Mouse (Mus musculus): ENCODE results near the gene Thada. TPM values are rescaled to one million over a fixed set of nuclear protein-coding genes. Genes with fewer than 3 reads are reported as not detected.

The Thada gene
- total and polyA plus RNA-seq, 3 experiments, result 5.0 to 8.3 (median 7.7) TPM

- Histone ChIP-seq H3K4me1 (ENCODE audit: control insufficient read depth, insufficient read depth, low read length) (no peaks in the 10 kb centered on the region; the same call in 1 of the 2 replicates), H3K27ac (no peak overlapping the region), H3K79me2 (replicated peaks; ENCODE audit: control insufficient read depth, insufficient read depth, low read length) (no peaks in the 10 kb centered on the region), H3K9ac (ENCODE audit: low read depth, low read length) (no peak overlapping the region), H3K4me3 (no peak overlapping the region), H3K27me3 (ENCODE audit: control insufficient read depth, insufficient read depth, low read length) (no peaks in the 10 kb centered on the region), H3K36me3 (ENCODE audit: control insufficient read depth, insufficient read depth, low read length) (no peaks in the 10 kb centered on the region)
- intact Hi-C loops (cut with DNase I), result no loop called here
- TF ChIP-seq EP300 (IDR thresholded peaks at IDR 0.05; ENCODE audit: insufficient read depth, low read depth, low read length) (no peak), POLR2A (IDR thresholded peaks at IDR 0.05; ENCODE audit: insufficient read depth, low read depth, low read length) (no peak), CTCF (IDR thresholded peaks at IDR 0.05) (no peak)
- WGBS, result 84% methylated on average over 7 of the region's 7 CpGs
- DNase-seq, result no peak
Measured at GRCm38 (mm10) chr17:84203340-84203739, 262.7 kb downstream of the Thada start.

GRCm38 (mm10) chr17:84201183-84201582, 264.8 kb downstream of the Thada start:
- no peak overlapping the region for H3K27ac ChIP-seq
- H3K4me3 ChIP-seq, result no peak overlapping the region
- no peaks in the 10 kb centered on the region for H3K27me3 ChIP-seq (ENCODE audit: control insufficient read depth, insufficient read depth, low read length)
- no peaks in the 10 kb centered on the region; the same call in 1 of the 2 replicates for H3K4me1 ChIP-seq (ENCODE audit: control insufficient read depth, insufficient read depth, low read length)
- no peak for TF ChIP-seq POLR2A (IDR thresholded peaks at IDR 0.05; ENCODE audit: insufficient read depth, low read depth, low read length)
- TF ChIP-seq CTCF (IDR thresholded peaks at IDR 0.05), result no peak
- no peak for TF ChIP-seq EP300 (IDR thresholded peaks at IDR 0.05; ENCODE audit: insufficient read depth, low read depth, low read length)
- intact Hi-C loops (cut with DNase I), result no loop called here
- 93% methylated on average over 5 of the region's 5 CpGs for WGBS
- no peaks in the 10 kb centered on the region for H3K79me2 ChIP-seq (replicated peaks; ENCODE audit: control insufficient read depth, insufficient read depth, low read length)
- H3K9ac ChIP-seq (ENCODE audit: low read depth, low read length), result no peak overlapping the region
- DNase-seq, result no peak
- H3K36me3 ChIP-seq (ENCODE audit: control insufficient read depth, insufficient read depth, low read length), result no peaks in the 10 kb centered on the region

DNA sequence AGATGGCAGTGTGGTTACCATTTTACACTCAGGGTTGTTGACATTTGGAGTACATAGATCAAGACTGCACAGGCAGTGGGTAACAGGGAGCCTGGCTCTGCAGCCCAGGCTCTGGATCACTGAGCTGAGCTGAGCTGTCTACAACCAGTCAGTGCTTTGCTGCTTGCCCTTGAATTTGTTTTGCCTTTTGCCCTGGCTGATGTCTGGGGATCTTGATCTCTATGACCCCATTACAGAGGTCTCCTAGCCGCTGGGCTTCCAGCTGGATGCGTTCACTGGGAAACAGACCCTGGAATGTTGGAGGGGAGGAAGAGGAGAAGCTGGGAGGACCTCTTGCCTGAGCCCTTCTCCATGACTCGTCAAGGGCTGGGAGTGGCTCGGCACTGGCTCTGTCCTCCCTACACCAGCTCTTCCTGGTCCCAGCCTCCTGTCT, 268.1 kb downstream of the Thada start:
- intact Hi-C loops (cut with DNase I), result no loop called here
- no peak for DNase-seq
- TF ChIP-seq CTCF (IDR thresholded peaks at IDR 0.05) (no peak), POLR2A (IDR thresholded peaks at IDR 0.05; ENCODE audit: insufficient read depth, low read depth, low read length) (no peak), EP300 (IDR thresholded peaks at IDR 0.05; ENCODE audit: insufficient read depth, low read depth, low read length) (no peak)
- peaks cover 4% of the 10 kb centered on the region for H3K4me1 ChIP-seq (ENCODE audit: control insufficient read depth, insufficient read depth, low read length)
- H3K4me3 ChIP-seq, result no peak overlapping the region
- H3K36me3 ChIP-seq (ENCODE audit: control insufficient read depth, insufficient read depth, low read length), result no peaks in the 10 kb centered on the region
- no peak overlapping the region for H3K9ac ChIP-seq (ENCODE audit: low read depth, low read length)
- 60% methylated on average over 4 of the region's 4 CpGs for WGBS
- H3K27ac ChIP-seq, result no peak overlapping the region
- H3K27me3 ChIP-seq (ENCODE audit: control insufficient read depth, insufficient read depth, low read length), result no peaks in the 10 kb centered on the region
- no peaks in the 10 kb centered on the region for H3K79me2 ChIP-seq (replicated peaks; ENCODE audit: control insufficient read depth, insufficient read depth, low read length)

GRCm38 (mm10) chr17:84196329-84196728, 269.7 kb downstream of the Thada start:
- Histone ChIP-seq H3K4me3 (no peak overlapping the region), H3K27ac (no peak overlapping the region), H3K36me3 (ENCODE audit: control insufficient read depth, insufficient read depth, low read length) (no peaks in the 10 kb centered on the region), H3K27me3 (ENCODE audit: control insufficient read depth, insufficient read depth, low read length) (no peaks in the 10 kb centered on the region), H3K9ac (ENCODE audit: low read depth, low read length) (no peak overlapping the region), H3K4me1 (ENCODE audit: control insufficient read depth, insufficient read depth, low read length) (peaks cover 4% of the 10 kb centered on the region), H3K79me2 (replicated peaks; ENCODE audit: control insufficient read depth, insufficient read depth, low read length) (no peaks in the 10 kb centered on the region)
- TF ChIP-seq CTCF (IDR thresholded peaks at IDR 0.05) (no peak), EP300 (IDR thresholded peaks at IDR 0.05; ENCODE audit: insufficient read depth, low read depth, low read length) (no peak), POLR2A (IDR thresholded peaks at IDR 0.05; ENCODE audit: insufficient read depth, low read depth, low read length) (no peak)
- intact Hi-C loops (cut with DNase I), result no loop called here
- no peak for DNase-seq

GRCm38 (mm10) chr17:84195835-84196234, 270.2 kb downstream of the Thada start:
- no peak for DNase-seq

GRCm38 (mm10) chr17:84195003-84195395, 271.0 kb downstream of the Thada start:
- Histone ChIP-seq H3K4me1 (ENCODE audit: control insufficient read depth, insufficient read depth, low read length) (peaks cover 6% of the 10 kb centered on the region), H3K4me3 (no peak overlapping the region), H3K27me3 (ENCODE audit: control insufficient read depth, insufficient read depth, low read length) (no peaks in the 10 kb centered on the region), H3K9ac (ENCODE audit: low read depth, low read length) (no peak overlapping the region), H3K27ac (no peak overlapping the region), H3K36me3 (ENCODE audit: control insufficient read depth, insufficient read depth, low read length) (no peaks in the 10 kb centered on the region), H3K79me2 (replicated peaks; ENCODE audit: control insufficient read depth, insufficient read depth, low read length) (no peaks in the 10 kb centered on the region)
- WGBS, result 40% methylated on average over 4 of the region's 4 CpGs
- intact Hi-C loops (cut with DNase I), result no loop called here
- no peak for TF ChIP-seq EP300 (IDR thresholded peaks at IDR 0.05; ENCODE audit: insufficient read depth, low read depth, low read length)
- no peak for TF ChIP-seq CTCF (IDR thresholded peaks at IDR 0.05)
- no peak for TF ChIP-seq POLR2A (IDR thresholded peaks at IDR 0.05; ENCODE audit: insufficient read depth, low read depth, low read length)
- no peak for DNase-seq

More at GRCm38 (mm10) chr17:84195835-84196234, 270.2 kb downstream of the Thada start:
- intact Hi-C loops (cut with DNase I), result no loop called here
- 85% methylated on average over 3 of the region's 3 CpGs for WGBS
- Histone ChIP-seq H3K9ac (ENCODE audit: low read depth, low read length) (no peak overlapping the region), H3K4me3 (no peak overlapping the region), H3K36me3 (ENCODE audit: control insufficient read depth, insufficient read depth, low read length) (no peaks in the 10 kb centered on the region), H3K27ac (no peak overlapping the region), H3K79me2 (replicated peaks; ENCODE audit: control insufficient read depth, insufficient read depth, low read length) (no peaks in the 10 kb centered on the region), H3K27me3 (ENCODE audit: control insufficient read depth, insufficient read depth, low read length) (no peaks in the 10 kb centered on the region), H3K4me1 (ENCODE audit: control insufficient read depth, insufficient read depth, low read length) (peaks cover 4% of the 10 kb centered on the region)
- TF ChIP-seq CTCF (IDR thresholded peaks at IDR 0.05) (no peak), EP300 (IDR thresholded peaks at IDR 0.05; ENCODE audit: insufficient read depth, low read depth, low read length) (no peak), POLR2A (IDR thresholded peaks at IDR 0.05; ENCODE audit: insufficient read depth, low read depth, low read length) (no peak)

Data from heart, adult 2 months (tissue).